Mouse (Mus musculus): ENCODE measurements at regions not wholly inside any gene's neighbourhood (a gene's known extent, or its start where the extent isn't known, plus 50 kb on each side); places are given as distances from the start of the nearest gene placed in this dataset.

- DNase-seq = no peak
Observed at GRCm38 (mm10) chr6:84434532-84434931, 159.2 kb downstream of the Cyp26b1 start.

DNA sequence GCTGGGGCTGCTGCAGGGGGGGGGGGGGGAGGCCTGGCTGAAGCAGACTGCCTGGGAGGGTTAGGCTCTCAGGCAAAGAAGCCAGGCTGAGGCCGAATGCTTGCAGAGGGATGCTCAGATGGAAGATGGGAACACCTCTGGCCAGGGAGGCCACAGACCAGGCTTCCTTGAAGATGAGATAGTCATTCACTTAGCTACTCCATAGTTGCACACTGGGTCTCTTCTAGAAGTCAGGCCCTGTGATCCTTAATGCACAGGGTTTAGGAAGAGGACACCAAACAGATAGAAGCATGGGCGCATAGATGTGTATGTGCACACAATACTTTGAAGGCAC lies 162.1 kb downstream of the Cyp26b1 start:
- DNase-seq = no peak

- DNase-seq = no peak
Observed at GRCm38 (mm10) chr6:84430925-84431621, 162.6 kb downstream of the Cyp26b1 start.

- DNase-seq = no peak
Observed at GRCm38 (mm10) chr6:84430146-84430545, 163.6 kb downstream of the Cyp26b1 start.

DNA sequence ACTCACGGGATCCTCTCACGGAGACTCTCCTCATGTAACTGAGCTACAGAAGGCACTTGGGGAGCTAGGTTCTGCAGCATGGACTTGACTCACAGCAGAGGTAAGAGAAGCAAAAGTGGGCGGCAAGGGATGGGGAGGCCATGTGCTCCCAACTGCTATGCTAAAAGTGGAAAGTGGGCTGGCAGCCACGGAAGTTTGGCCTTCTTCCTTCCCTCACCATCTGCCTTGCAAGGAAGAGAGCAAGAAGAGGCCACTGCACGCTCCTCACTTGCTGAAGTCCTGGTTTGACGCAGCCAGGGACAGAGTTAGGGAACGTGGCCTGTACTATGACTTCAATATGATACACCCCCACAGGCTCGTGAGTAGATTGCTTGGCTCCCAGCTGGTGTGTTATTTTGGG lies 164.5 kb downstream of the Cyp26b1 start:
- peak; percentile 38 to 56 for DNase-seq

DNA sequence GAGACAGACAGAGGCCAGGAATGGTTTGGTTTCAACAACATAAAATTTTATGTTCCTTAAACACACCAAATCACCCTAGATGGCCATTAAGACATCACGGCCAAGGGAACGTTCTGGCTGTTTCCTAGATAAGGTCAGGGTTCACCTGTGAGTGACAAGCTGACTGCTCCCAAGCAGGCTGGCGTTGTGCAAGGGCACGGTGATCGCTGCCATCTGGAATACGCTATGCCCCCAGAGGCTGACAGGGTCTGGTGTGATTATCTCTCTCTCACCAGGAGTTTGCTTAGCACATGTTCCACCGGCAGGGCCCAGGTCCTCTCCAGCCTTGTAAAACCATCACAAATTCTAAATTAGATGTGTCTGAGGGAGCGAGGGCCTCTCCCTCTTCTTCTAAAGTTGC lies 167.0 kb downstream of the Cyp26b1 start:
- DNase-seq = no peak

- DNase-seq = peak; percentile 80 to 85
Observed at GRCm38 (mm10) chr6:84425823-84426222, 167.9 kb downstream of the Cyp26b1 start.

GRCm38 (mm10) chr6:84422946-84423345 lies 170.8 kb downstream of the Cyp26b1 start:
- no peak for DNase-seq

DNA sequence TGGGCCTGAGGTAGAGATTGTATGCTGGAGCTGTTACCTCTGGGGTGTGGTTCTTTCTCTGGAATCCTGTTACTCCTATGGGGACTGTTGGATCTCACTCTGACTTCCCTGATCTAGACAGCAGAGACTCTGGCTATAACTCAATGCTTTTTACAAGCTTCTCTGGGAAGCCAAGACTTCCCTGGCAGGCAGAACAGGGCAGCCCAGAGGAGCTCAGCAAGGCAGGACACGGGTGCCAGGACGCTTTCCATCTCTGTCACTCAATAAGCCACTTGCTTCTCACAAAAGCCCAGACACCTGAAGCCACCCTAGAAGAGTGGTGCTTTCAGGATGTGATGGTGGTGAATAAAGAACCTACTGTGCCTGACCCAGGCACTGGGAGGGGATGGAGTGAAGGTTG lies 174.0 kb downstream of the Cyp26b1 start:
- DNase-seq = peak in 1 of 2 experiments; percentile 41

GRCm38 (mm10) chr6:84419281-84419680 lies 174.4 kb downstream of the Cyp26b1 start:
- no peak for DNase-seq

DNA sequence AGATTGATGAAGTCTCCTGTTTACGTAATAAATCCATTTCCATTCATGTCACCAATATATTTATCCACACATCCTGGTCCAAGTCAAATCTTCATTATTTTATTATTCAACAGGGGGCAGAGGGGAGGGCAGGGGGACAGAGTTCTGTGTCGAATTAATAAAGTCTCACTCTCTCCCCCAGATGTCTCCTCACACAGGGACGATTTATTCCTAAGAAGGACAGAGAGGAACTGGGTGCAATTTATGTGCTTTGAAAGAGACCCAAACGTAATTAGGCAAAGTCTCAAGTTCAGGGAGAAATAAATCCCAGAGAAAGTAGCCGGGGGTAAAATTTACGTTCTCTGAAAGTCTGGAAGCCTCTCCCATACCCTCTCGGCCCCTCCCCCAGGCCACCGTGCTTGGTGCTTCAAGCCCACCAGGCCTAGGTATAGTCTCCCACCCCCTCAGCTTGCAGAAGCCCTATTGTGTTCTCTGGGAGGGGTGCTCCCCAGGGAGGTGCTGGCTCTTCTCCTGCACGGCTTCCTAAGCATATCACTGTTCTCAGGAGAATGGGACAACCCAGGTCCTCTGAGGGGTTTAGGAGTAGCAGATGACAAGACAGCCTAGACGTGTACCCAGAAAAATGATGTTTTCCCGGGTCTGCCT lies 176.6 kb downstream of the Cyp26b1 start:
- DNase-seq = no peak

- DNase-seq = peak; percentile 25 to 40
Observed at GRCm38 (mm10) chr6:84414400-84414799, 179.3 kb downstream of the Cyp26b1 start.

GRCm38 (mm10) chr6:84409863-84410513 lies 183.7 kb downstream of the Cyp26b1 start:
- DNase-seq = no peak

DNA sequence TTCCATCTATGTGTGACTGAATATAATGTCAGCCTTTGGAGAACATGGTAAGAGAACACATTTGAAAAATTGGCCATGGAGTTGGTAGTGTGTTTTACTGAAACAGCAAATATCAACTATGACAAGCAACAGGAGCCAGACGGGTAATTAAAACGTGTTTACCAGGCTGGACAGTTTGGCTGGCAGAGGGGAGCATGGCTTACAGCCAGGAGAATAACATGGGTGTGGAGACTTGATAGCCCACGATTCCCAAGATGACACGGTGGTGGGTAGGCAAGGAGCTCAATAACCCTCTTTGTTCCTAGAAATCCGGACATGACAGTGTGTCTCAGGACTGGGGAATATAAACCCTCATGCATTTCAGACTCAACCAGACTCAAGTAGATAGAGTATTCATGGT lies 185.2 kb downstream of the Cyp26b1 start:
- peak; percentile 24 to 44 for DNase-seq

DNA sequence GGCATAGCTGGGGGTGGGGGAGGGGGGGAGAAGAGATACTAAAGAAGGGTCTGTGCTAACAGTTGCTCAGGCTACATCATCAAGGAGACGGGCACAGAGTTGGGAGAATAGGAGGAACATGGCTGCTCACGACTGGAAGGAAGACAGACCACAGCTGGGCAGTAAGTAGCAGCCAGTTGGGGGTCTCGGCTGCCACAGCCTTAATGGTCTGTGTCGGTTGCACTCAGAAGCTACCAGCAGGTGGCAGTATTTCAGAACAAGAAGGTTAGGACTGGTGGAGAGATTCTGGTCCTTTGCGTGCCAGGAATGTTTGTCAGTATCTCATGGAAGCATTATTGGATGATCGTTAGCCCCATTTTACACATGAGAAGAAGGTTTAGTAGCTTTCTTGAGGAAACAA lies 185.9 kb downstream of the Cyp26b1 start:
- DNase-seq = peak; percentile 81 to 89

DNA sequence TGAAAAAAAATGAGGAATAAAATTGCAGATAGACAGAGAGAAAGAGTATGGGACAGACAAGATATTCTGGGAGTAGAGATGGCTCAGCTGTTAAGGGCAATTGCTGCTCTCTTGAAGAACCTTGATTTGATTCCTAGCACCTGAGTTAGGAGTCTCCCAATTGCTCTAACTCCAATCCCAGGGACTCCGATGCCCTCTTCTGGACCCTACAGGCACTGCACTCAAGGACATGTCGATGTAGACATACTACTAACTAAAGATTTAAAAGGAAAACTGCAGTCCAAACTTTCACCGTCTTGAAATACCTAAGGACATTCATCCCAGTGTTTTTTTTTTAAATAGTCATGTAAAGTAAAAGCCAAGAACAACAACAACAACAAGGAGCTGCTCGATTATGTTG lies 189.0 kb downstream of the Cyp26b1 start:
- DNase-seq = peak in 1 of 2 experiments; percentile 34

- DNase-seq = no peak
Observed at GRCm38 (mm10) chr6:84402431-84402830, 191.3 kb downstream of the Cyp26b1 start.

GRCm38 (mm10) chr6:84394496-84395090 lies 199.1 kb downstream of the Cyp26b1 start:
- no peak for DNase-seq

- no peak for DNase-seq
Observed at GRCm38 (mm10) chr6:84393519-84394231, 200.0 kb downstream of the Cyp26b1 start.

GRCm38 (mm10) chr6:84392752-84393511 lies 200.8 kb downstream of the Cyp26b1 start:
- DNase-seq = no peak

- no peak for DNase-seq
Observed at GRCm38 (mm10) chr6:84391016-84391415, 202.7 kb downstream of the Cyp26b1 start.

GRCm38 (mm10) chr6:84385696-84386095 lies 208.0 kb downstream of the Cyp26b1 start:
- DNase-seq = peak; percentile 65 to 70
